Mouse (Mus musculus): ENCODE results near the gene Batf. TPM values are rescaled to one million over a fixed set of nuclear protein-coding genes. Genes with fewer than 3 reads are reported as not detected.
"Not testable (repeated sequence)": the region's sequence is repeated elsewhere in the genome, so short reads cannot be mapped to it uniquely, and the experiment has no call there.

Gene Batf
- polyA plus RNA-seq, 1 experiment, result 1.1 TPM

DNA sequence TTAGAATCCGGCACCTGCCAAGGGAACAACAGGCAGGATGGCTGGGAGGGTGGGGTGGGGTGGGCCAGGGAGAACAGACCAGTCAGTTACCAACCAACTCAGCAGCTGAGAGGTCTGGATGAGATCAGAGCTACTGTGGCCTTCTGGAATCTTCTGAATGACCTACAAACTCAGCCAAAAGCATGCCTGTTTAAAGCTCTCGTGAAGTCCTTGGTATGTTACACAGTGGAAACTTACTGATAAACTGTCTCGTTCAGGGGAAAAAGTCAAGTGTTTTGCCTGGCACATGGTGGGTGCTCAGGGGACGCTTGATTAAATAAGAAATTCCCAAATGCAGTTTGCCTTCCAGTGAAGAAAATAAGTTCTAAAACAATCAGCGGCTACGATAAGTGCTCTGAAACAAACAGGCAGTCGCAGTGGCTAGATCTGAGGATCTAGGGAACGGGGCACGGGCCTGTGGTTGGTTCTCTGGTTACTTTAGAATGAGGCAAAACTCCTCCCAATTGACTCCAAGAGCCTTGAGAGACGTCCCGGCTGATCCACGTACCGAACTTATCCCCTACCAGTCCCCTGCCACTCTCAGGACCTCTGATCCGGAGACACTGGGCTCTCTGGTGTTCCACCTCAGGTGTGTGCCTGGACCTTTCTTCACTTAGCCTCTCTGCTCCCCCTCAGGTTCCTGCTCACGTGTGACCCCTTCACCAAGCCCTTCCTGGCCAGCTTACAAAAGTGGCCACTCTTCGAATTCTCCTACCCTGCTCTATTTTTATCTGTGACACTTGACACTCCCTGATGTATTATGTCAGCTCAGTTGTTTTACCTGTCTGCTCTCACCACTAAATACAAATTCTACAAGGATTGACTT, 1.8 kb upstream of the Batf start:
- no peak overlapping the region for H3K4me3 ChIP-seq (ENCODE audit: control insufficient read depth, low read depth, low read length)
- H3K27me3 ChIP-seq (ENCODE audit: control insufficient read depth, insufficient read depth, low read length), result peaks cover 2% of the 10 kb centered on the region
- no peak overlapping the region for H3K27ac ChIP-seq (ENCODE audit: control insufficient read depth, insufficient read depth, low read depth, low read length)
- no peaks in the 10 kb centered on the region for H3K36me3 ChIP-seq (ENCODE audit: control insufficient read depth, insufficient read depth, low read length)
- no peak for TF ChIP-seq CTCF (IDR thresholded peaks at IDR 0.05; ENCODE audit: control insufficient read depth, insufficient read depth, insufficient replicate concordance, low read depth, low read length)
- no peak for TF ChIP-seq POLR2A (IDR thresholded peaks at IDR 0.05; ENCODE audit: control insufficient read depth, low read depth, low read length)
- peaks cover 7% of the 10 kb centered on the region for H3K4me1 ChIP-seq (ENCODE audit: control insufficient read depth, insufficient read depth, low read length)

DNA sequence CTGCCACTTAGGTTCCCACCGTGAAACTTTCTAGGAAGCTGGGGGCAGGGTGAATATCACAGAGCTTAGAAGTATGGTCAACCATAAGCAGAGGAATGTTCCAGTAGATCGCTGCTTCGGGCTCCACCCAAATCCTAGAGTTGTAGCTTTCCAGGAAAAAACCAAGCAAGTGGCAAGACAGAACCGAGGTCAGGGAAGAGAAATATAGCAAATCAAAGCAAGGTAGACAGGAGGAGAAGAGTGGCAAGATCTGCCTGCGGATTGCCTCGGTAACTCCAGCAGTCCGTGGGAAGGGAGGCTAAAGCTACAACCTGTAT, 706 bp downstream of the Batf start:
- H3K4me1 ChIP-seq (ENCODE audit: control insufficient read depth, insufficient read depth, low read length), result peaks cover 7% of the 10 kb centered on the region
- H3K36me3 ChIP-seq (ENCODE audit: control insufficient read depth, insufficient read depth, low read length), result no peaks in the 10 kb centered on the region
- H3K27me3 ChIP-seq (ENCODE audit: control insufficient read depth, insufficient read depth, low read length), result peaks cover 2% of the 10 kb centered on the region
- TF ChIP-seq POLR2A (IDR thresholded peaks at IDR 0.05; ENCODE audit: control insufficient read depth, low read depth, low read length) (no peak), CTCF (IDR thresholded peaks at IDR 0.05; ENCODE audit: control insufficient read depth, insufficient read depth, insufficient replicate concordance, low read depth, low read length) (no peak)
- no peak overlapping the region for H3K4me3 ChIP-seq (ENCODE audit: control insufficient read depth, low read depth, low read length)
- H3K27ac ChIP-seq (ENCODE audit: control insufficient read depth, insufficient read depth, low read depth, low read length), result no peak overlapping the region

DNA sequence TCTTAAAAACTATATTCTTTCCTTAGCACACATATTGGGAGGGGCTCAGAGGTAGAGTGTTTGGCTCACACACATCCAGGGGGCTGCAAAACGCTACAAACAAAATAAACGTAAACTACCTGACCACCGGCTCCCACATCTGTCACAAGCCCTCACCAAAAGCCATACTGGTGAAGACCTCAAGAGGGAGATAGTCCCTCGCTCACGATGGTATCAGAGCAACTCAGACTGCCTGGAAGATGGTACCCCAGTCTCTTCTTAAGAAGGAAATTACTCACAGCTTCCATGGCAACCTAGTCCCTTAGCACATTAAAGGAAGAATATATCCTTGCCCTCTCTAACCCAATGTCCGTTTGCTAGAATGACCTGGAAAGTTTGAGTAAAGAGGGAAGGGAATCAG, 1.4 kb downstream of the Batf start:
- Histone ChIP-seq H3K36me3 (ENCODE audit: control insufficient read depth, insufficient read depth, low read length) (no peaks in the 10 kb centered on the region), H3K27me3 (ENCODE audit: control insufficient read depth, insufficient read depth, low read length) (peaks cover 2% of the 10 kb centered on the region), H3K4me3 (ENCODE audit: control insufficient read depth, low read depth, low read length) (no peak overlapping the region), H3K4me1 (ENCODE audit: control insufficient read depth, insufficient read depth, low read length) (peaks cover 7% of the 10 kb centered on the region), H3K27ac (ENCODE audit: control insufficient read depth, insufficient read depth, low read depth, low read length) (no peak overlapping the region)
- TF ChIP-seq POLR2A (IDR thresholded peaks at IDR 0.05; ENCODE audit: control insufficient read depth, low read depth, low read length) (no peak), CTCF (IDR thresholded peaks at IDR 0.05; ENCODE audit: control insufficient read depth, insufficient read depth, insufficient replicate concordance, low read depth, low read length) (no peak)

DNA sequence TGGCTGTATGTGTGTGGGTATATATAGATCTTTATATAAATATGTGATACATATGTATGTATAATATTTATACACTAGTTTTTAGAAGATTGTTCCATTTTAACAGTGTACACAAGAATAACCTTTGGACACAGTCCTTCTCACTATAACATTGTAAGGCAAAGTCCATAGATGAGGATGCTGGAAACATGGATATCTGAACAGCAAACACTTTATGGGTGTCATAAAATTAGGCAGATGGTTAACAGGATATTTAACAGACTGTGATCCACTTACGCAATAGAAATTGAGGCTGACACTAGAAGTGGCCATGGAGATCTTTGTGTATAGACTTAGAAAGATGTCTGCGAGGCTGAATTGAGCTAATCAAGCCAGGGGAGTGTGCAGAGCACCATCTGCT, 9.3 kb downstream of the Batf start:
- TF ChIP-seq POLR2A (IDR thresholded peaks at IDR 0.05; ENCODE audit: control insufficient read depth, low read depth, low read length) (no peak), CTCF (IDR thresholded peaks at IDR 0.05; ENCODE audit: control insufficient read depth, insufficient read depth, insufficient replicate concordance, low read depth, low read length) (no peak)
- H3K27me3 ChIP-seq (ENCODE audit: control insufficient read depth, insufficient read depth, low read length), result no peaks in the 10 kb centered on the region

DNA sequence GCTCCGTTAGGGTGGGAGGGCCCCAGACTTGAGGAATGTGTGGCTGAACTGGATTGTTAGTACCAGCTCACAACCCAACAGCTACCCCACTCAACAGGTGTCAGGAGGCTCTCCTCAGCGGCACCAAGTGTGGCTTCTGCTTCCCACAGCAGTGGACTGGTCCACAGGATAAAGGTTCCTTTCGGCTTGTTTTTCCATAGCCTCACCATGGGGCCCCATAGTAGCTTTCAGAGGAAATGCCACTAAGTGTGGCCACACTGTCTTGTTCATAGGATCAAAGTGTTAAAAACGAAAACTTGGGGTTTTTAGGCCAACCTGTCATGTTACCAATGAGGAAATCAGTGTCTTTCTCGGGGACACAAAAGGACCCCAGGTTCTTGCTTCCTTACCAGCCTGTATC, 10.0 kb downstream of the Batf start:
- no peaks in the 10 kb centered on the region; the same call in 1 of the 2 replicates for H3K4me1 ChIP-seq (ENCODE audit: control insufficient read depth, insufficient read depth, low read length)
- no peaks in the 10 kb centered on the region for H3K27me3 ChIP-seq (ENCODE audit: control insufficient read depth, insufficient read depth, low read length)
- H3K36me3 ChIP-seq (ENCODE audit: control insufficient read depth, insufficient read depth, low read length), result no peaks in the 10 kb centered on the region
- no peak overlapping the region for H3K27ac ChIP-seq (ENCODE audit: control insufficient read depth, insufficient read depth, low read depth, low read length)
- TF ChIP-seq POLR2A (IDR thresholded peaks at IDR 0.05; ENCODE audit: control insufficient read depth, low read depth, low read length), result no peak
- no peak for TF ChIP-seq CTCF (IDR thresholded peaks at IDR 0.05; ENCODE audit: control insufficient read depth, insufficient read depth, insufficient replicate concordance, low read depth, low read length)
- no peak overlapping the region for H3K4me3 ChIP-seq (ENCODE audit: control insufficient read depth, low read depth, low read length)

More for the DNA sequence above, 9.3 kb downstream of the Batf start:
- Histone ChIP-seq H3K4me1 (ENCODE audit: control insufficient read depth, insufficient read depth, low read length) (no peaks in the 10 kb centered on the region; the same call in 1 of the 2 replicates), H3K27ac (ENCODE audit: control insufficient read depth, insufficient read depth, low read depth, low read length) (no peak overlapping the region), H3K36me3 (ENCODE audit: control insufficient read depth, insufficient read depth, low read length) (no peaks in the 10 kb centered on the region), H3K4me3 (ENCODE audit: control insufficient read depth, low read depth, low read length) (no peak overlapping the region)

DNA sequence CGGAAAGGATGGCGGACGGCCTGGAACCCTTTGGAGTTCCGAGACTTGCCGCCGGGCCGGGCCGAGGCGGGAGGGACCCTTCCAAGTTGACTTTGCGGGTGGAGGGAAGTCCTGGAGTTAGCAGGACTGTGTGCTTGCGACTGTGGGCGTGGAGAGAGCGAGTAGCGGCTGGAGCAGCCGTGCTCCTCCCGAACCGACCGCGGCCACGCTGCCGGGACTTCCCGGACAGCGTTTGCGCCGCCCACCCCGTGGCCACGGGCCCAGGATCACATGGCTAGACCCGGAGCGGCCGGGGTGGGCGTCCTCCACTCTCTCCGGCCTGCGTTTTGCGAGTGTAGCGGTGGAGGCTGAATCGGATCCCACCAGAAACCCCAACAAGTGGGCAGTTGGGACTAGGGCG, 11.7 kb downstream of the Batf start:
- H3K36me3 ChIP-seq (ENCODE audit: control insufficient read depth, insufficient read depth, low read length); H3K27ac ChIP-seq (ENCODE audit: control insufficient read depth, insufficient read depth, low read depth, low read length); H3K4me1 ChIP-seq (ENCODE audit: control insufficient read depth, insufficient read depth, low read length); H3K4me3 ChIP-seq (ENCODE audit: control insufficient read depth, low read depth, low read length); H3K27me3 ChIP-seq (ENCODE audit: control insufficient read depth, insufficient read depth, low read length): not testable (repeated sequence)

DNA sequence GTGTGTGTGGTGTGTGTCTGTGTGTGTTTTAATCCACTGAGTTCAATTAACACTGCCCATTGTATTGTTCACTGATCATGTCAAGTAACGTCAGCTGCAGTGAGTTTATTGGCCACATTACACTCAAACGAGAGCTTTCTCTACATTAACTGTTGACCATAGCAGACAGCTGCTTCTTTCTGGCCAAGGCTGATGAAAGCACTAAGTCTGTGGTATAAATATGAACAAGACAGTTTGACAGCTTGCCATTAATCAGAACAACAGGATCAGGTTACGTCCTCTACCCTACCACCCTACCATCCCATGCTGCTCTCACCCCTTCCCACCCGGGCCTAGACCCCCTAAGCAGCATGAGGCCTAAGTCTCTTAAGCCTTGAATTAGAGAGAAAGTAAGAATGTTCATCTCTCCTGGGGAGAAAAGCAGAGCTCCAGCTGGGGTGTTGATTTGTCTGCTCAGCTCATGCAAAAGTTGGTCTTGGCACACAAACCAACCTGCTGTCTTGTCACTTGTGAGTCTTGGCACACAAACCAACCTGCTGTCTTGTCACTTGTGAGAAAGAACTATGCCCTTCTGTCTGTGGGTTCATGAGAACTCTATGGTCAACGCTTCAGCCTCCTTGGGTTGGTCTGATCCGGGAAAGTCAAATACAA, 13.8 kb downstream of the Batf start:
- Histone ChIP-seq H3K4me3 (ENCODE audit: control insufficient read depth, low read depth, low read length) (no peak overlapping the region), H3K27me3 (ENCODE audit: control insufficient read depth, insufficient read depth, low read length) (no peaks in the 10 kb centered on the region), H3K36me3 (ENCODE audit: control insufficient read depth, insufficient read depth, low read length) (no peaks in the 10 kb centered on the region), H3K27ac (ENCODE audit: control insufficient read depth, insufficient read depth, low read depth, low read length) (no peak overlapping the region), H3K4me1 (ENCODE audit: control insufficient read depth, insufficient read depth, low read length) (peaks cover 8% of the 10 kb centered on the region)
- TF ChIP-seq CTCF (IDR thresholded peaks at IDR 0.05; ENCODE audit: control insufficient read depth, insufficient read depth, insufficient replicate concordance, low read depth, low read length), result no peak
- no peak for TF ChIP-seq POLR2A (IDR thresholded peaks at IDR 0.05; ENCODE audit: control insufficient read depth, low read depth, low read length)
